Comparison of ENCODE assay signal across 8 mouse cellular contexts in genomic region chrX:101639306-101639705, GRCm38 (mm10). TPM values are rescaled to one million over a fixed set of nuclear protein-coding genes. Genes with fewer than 3 reads are reported as not detected.
DNase-seq lines count a peak whose midpoint lies in the region; ATAC-seq and TF ChIP-seq lines count a peak whose summit lies in the region.

No protein-coding gene starts in this region.

- H3K4me2 ChIP-seq in kidney, embryonic 14.5 days (replicated peaks; ENCODE audit: low read depth, low read length), result peak overlapping the region; percentile 39
- H3K4me2 ChIP-seq in intestine, embryonic 16.5 days (ENCODE audit: low read depth, low read length), result peak overlapping the region; percentile 48
- peak overlapping the region; percentile 40 for H3K4me2 ChIP-seq in neural tube, embryonic 11.5 days (ENCODE audit: low read depth)

- peaks cover 6% of the 10 kb centered on the region; the same call in 1 of the 2 replicates for H3K36me3 ChIP-seq in kidney, embryonic 14.5 days (ENCODE audit: control insufficient read depth, insufficient read depth, low read length)
- peaks cover 3% of the 10 kb centered on the region; the same call in 1 of the 2 replicates for H3K36me3 ChIP-seq in ES-E14 (ENCODE audit: control insufficient read depth, insufficient read depth, low read length, poor library complexity, severe bottlenecking)
- H3K36me3 ChIP-seq in intestine, embryonic 16.5 days (ENCODE audit: control insufficient read depth, insufficient read depth, low read length), result no peaks in the 10 kb centered on the region
- no peaks in the 10 kb centered on the region for H3K36me3 ChIP-seq in neural tube, embryonic 11.5 days (ENCODE audit: control insufficient read depth, insufficient read depth, low read length)

- in situ Hi-C loops in ES-E14 (cut with MboI; ENCODE audit: low sequenced_read_pairs in 2 of 2, unreplicated experiment in 2 of 2), result no loop called here

- H3K27ac ChIP-seq in kidney, embryonic 14.5 days (ENCODE audit: low read depth, low read length), result no peak overlapping the region
- H3K27ac ChIP-seq in ES-E14 (ENCODE audit: insufficient read depth, low read depth, low read length, poor library complexity, severe bottlenecking), result peak overlapping the region; percentile 5; the same call in 1 of the 2 replicates
- peak overlapping the region; percentile 48 for H3K27ac ChIP-seq in intestine, embryonic 16.5 days (ENCODE audit: low read length)
- no peak overlapping the region for H3K27ac ChIP-seq in neural tube, embryonic 11.5 days (ENCODE audit: low read depth, low read length)

- no peaks in the 10 kb centered on the region; the same call in 1 of the 2 replicates for H3K27me3 ChIP-seq in kidney, embryonic 14.5 days (ENCODE audit: control insufficient read depth, insufficient read depth, low read length)
- H3K27me3 ChIP-seq in intestine, embryonic 16.5 days (replicated peaks; ENCODE audit: control insufficient read depth, insufficient read depth, low read length), result peaks cover 5% of the 10 kb centered on the region; the same call in 1 of the 2 replicates
- no peaks in the 10 kb centered on the region for H3K27me3 ChIP-seq in neural tube, embryonic 11.5 days (ENCODE audit: control insufficient read depth, insufficient read depth, low read length)

- H3K9me3 ChIP-seq in kidney, embryonic 14.5 days (ENCODE audit: control insufficient read depth, low read length), result no peaks in the 10 kb centered on the region
- H3K9me3 ChIP-seq in ES-E14 (ENCODE audit: control insufficient read depth, insufficient read depth, low read depth, low read length), result no peaks in the 10 kb centered on the region
- H3K9me3 ChIP-seq in intestine, embryonic 16.5 days (ENCODE audit: control insufficient read depth, low read length), result no peaks in the 10 kb centered on the region
- no peaks in the 10 kb centered on the region for H3K9me3 ChIP-seq in neural tube, embryonic 11.5 days (ENCODE audit: control insufficient read depth, low read length)

- DNase-seq in kidney, postnatal 36 days, result no peak
- DNase-seq in ES-E14 (ENCODE audit: low read depth, low spot score), result no peak
- no peak for DNase-seq in neural tube, embryonic 11.5 days (ENCODE audit: low spot score)
- DNase-seq in frontal cortex, postnatal 14 days (ENCODE audit: low spot score in 2 of 2), result no peak
- no peak for DNase-seq in frontal cortex, postnatal 36 days (ENCODE audit: low spot score in 2 of 2)

- H3K4me1 ChIP-seq in kidney, embryonic 14.5 days (ENCODE audit: control insufficient read depth, insufficient read depth, low read length), result 0 out of 2 replicates have a peak, but pooled peaks cover 3% of the 10 kb centered on the region
- H3K4me1 ChIP-seq in ES-E14 (ENCODE audit: control insufficient read depth in 2 of 2, insufficient read depth in 2 of 2, low read length in 2 of 2, poor library complexity in 1 of 2), result peaks cover 1 to 14% of the 10 kb centered on the region in 2 experiments; a peak in 3 of 4 replicates
- H3K4me1 ChIP-seq in intestine, embryonic 16.5 days (ENCODE audit: control insufficient read depth, insufficient read depth, low read length), result no peaks in the 10 kb centered on the region; the same call in 1 of the 2 replicates
- H3K4me1 ChIP-seq in neural tube, embryonic 11.5 days (ENCODE audit: control insufficient read depth, insufficient read depth, low read length), result no peaks in the 10 kb centered on the region

- peak overlapping the region; percentile 72 for H3K4me3 ChIP-seq in kidney, embryonic 14.5 days (ENCODE audit: low read length)
- H3K4me3 ChIP-seq in ES-E14 (ENCODE audit: insufficient read depth in 1 of 2, low read depth in 1 of 2, low read length in 2 of 2, poor library complexity in 1 of 2, severe bottlenecking in 1 of 2), result peak overlapping the region; percentile 43 to 84
- H3K4me3 ChIP-seq in intestine, embryonic 16.5 days (ENCODE audit: low read length), result peak overlapping the region; percentile 69
- H3K4me3 ChIP-seq in neural tube, embryonic 11.5 days (ENCODE audit: low read depth, low read length), result peak overlapping the region; percentile 70

- peak overlapping the region; percentile 42 for H3K9ac ChIP-seq in kidney, embryonic 14.5 days (ENCODE audit: low read depth, low read length)
- peak overlapping the region; percentile 29; the same call in 1 of the 2 replicates for H3K9ac ChIP-seq in ES-E14 (ENCODE audit: insufficient read depth, low read depth, low read length, poor library complexity, severe bottlenecking)
- H3K9ac ChIP-seq in intestine, embryonic 16.5 days (ENCODE audit: low read depth, low read length), result peak overlapping the region; percentile 54
- H3K9ac ChIP-seq in neural tube, embryonic 11.5 days (ENCODE audit: low read length), result 0 out of 2 replicates have a peak overlapping the region, but pooled peaks have one; percentile 35

- WGBS in kidney, embryonic 14.5 days, result 24% methylated on average over 13 of the region's 13 CpGs
- WGBS in intestine, embryonic 16.5 days, result 11% methylated on average over 13 of the region's 13 CpGs
- WGBS in neural tube, embryonic 11.5 days, result 15% methylated on average over 13 of the region's 13 CpGs

- no peak; the same call in 1 of the 2 replicates for ATAC-seq in kidney, embryonic 14.5 days (ENCODE audit: low FRiP score, low TSS enrichment)
- ATAC-seq in erythroblast, adult 5-6 weeks (replicated peaks; ENCODE audit: low FRiP score, poor library complexity, severe bottlenecking), result 0 out of 2 replicates have a peak, but pooled peaks have one; percentile 7
- ATAC-seq in intestine, embryonic 16.5 days, result no peak
- ATAC-seq in neural tube, embryonic 11.5 days (ENCODE audit: insufficient read depth, low FRiP score, low TSS enrichment), result no peak; the same call in 1 of the 2 replicates

TF ChIP-seq in ES-E14, 5 proteins besides CTCF, POLR2A, EP300 and RAD21:
- no peak for TF ChIP-seq ZNF384 (IDR thresholded peaks at IDR 0.05; ENCODE audit: low read depth, low read length)
- TF ChIP-seq MAFK (IDR thresholded peaks at IDR 0.05; ENCODE audit: insufficient read depth, low read depth, low read length), result no peak
- TF ChIP-seq CHD2 (IDR thresholded peaks at IDR 0.05; ENCODE audit: low read depth, low read length), result no peak
- TF ChIP-seq HCFC1 (IDR thresholded peaks at IDR 0.05; ENCODE audit: borderline replicate concordance, insufficient read depth, low read length), result no peak
- TF ChIP-seq ZC3H11A (IDR thresholded peaks at IDR 0.05; ENCODE audit: borderline replicate concordance, low read depth, low read length), result no peak

RNA-seq across cellular contexts. Expression of gene Ogt, which starts 0.6 kb away (rescaled TPM):
- 171 and 225 TPM in 2 replicates for polyA plus RNA-seq in kidney, embryonic 14.5 days (2014; fragmentation: Nextera tagmentation; extraction: Ambion mirVana)
- 76.5 and 99.5 TPM in 2 replicates for total RNA-seq in ES-E14 (2012; rRNA removed)
- 594 and 651 TPM in 2 replicates for total RNA-seq in erythroblast, adult 5-6 weeks (2015; ENCODE audit: low replicate concordance)
- 467 and 535 TPM in 2 replicates for total RNA-seq in erythroblast, adult 5-6 weeks (2017; ENCODE audit: low replicate concordance)
- polyA plus RNA-seq in intestine, embryonic 16.5 days (2015; fragmentation: Nextera tagmentation; extraction: Ambion mirVana), result 94.0 and 96.5 TPM in 2 replicates
- 232 and 246 TPM in 2 replicates for polyA plus RNA-seq in neural tube, embryonic 11.5 days (2014; fragmentation: Nextera tagmentation; extraction: Ambion mirVana)

Comparison
In these comparisons a context has a peak if more than half of its experiments do, and no peak if none do; other contexts are left out.
1. H3K27ac ChIP-seq: peak in ES-E14 (single experiment) and intestine, embryonic 16.5 days (single experiment); none in kidney, embryonic 14.5 days (single experiment) and neural tube, embryonic 11.5 days (single experiment).
2. Peak in every context shown above with its lines, with median percentiles within 50 percentile points of each other: H3K4me2 ChIP-seq, H3K4me3 ChIP-seq and H3K9ac ChIP-seq.